Comparison of ENCODE assay signal across 19 mouse cellular contexts in genomic region chr9:26775700-26776099, GRCm38 (mm10). TPM values are rescaled to one million over a fixed set of nuclear protein-coding genes. Genes with fewer than 3 reads are reported as not detected.
DNase-seq lines count a peak whose midpoint lies in the region; ATAC-seq lines count a peak whose summit lies in the region.
"Had no signal": no experiment of that assay in that cellular context is flagged by ENCODE, and none has a peak within 500 bp of the region (broad histone marks: within the 10 kb centered on the region; RNA-seq: fewer than 3 reads in every experiment).

No protein-coding gene starts in this region.

- no peak overlapping the region for H3K9ac ChIP-seq in forebrain, embryonic 16.5 days (replicated peaks; ENCODE audit: low read depth, low read length)
- H3K9ac ChIP-seq in forebrain, embryonic 14.5 days (ENCODE audit: low read length), result no peak overlapping the region
- no peak overlapping the region for H3K9ac ChIP-seq in midbrain, embryonic 13.5 days (replicated peaks)
- no peak overlapping the region for H3K9ac ChIP-seq in midbrain, embryonic 14.5 days (replicated peaks; ENCODE audit: low read length)
- H3K9ac ChIP-seq in hindbrain, embryonic 14.5 days, result no peak overlapping the region
- H3K9ac ChIP-seq in midbrain, embryonic 15.5 days, result no peak overlapping the region
- H3K9ac ChIP-seq: heart, embryonic 13.5 days; liver, embryonic 15.5 days; lung, embryonic 14.5 days had no signal

- WGBS in forebrain, embryonic 16.5 days, result 89% methylated on average over 2 of the region's 2 CpGs
- WGBS in forebrain, embryonic 14.5 days, result 82% methylated on average over 2 of the region's 2 CpGs
- WGBS in midbrain, embryonic 13.5 days, result 75% methylated on average over 2 of the region's 2 CpGs
- 86% methylated on average over 2 of the region's 2 CpGs for WGBS in midbrain, embryonic 14.5 days
- 83% methylated on average over 2 of the region's 2 CpGs for WGBS in hindbrain, embryonic 14.5 days
- 85% methylated on average over 2 of the region's 2 CpGs for WGBS in midbrain, embryonic 15.5 days

- no peak for DNase-seq in forebrain, embryonic 14.5 days (ENCODE audit: low spot score)
- no peak for DNase-seq in midbrain, embryonic 14.5 days
- DNase-seq in hindbrain, embryonic 14.5 days (ENCODE audit: low spot score), result no peak
- DNase-seq in left cerebral cortex, postnatal 25 days (ENCODE audit: low spot score in 2 of 2), result no peak
- DNase-seq: liver; spleen, adult 18-20 months; thymus, postnatal 25 days had no signal

- intact Hi-C loops in left cerebral cortex, postnatal 25 days (cut with DNase I), result loop anchor here (1.0 to 10.0 kb wide), 6 partner anchors 651 to 1448 kb away; no protein-coding TSS in a partner anchor

- H3K4me2 ChIP-seq in forebrain, embryonic 16.5 days (ENCODE audit: low read length), result no peak overlapping the region
- H3K4me2 ChIP-seq in forebrain, embryonic 14.5 days (ENCODE audit: low read length), result no peak overlapping the region
- H3K4me2 ChIP-seq in midbrain, embryonic 13.5 days (replicated peaks), result no peak overlapping the region
- no peak overlapping the region for H3K4me2 ChIP-seq in midbrain, embryonic 14.5 days (ENCODE audit: low read length)
- H3K4me2 ChIP-seq in hindbrain, embryonic 14.5 days (replicated peaks), result no peak overlapping the region
- H3K4me2 ChIP-seq in midbrain, embryonic 15.5 days, result no peak overlapping the region
- H3K4me2 ChIP-seq: heart, embryonic 13.5 days; liver, embryonic 15.5 days; lung, embryonic 14.5 days had no signal

- H3K36me3 ChIP-seq in forebrain, embryonic 16.5 days (ENCODE audit: control insufficient read depth, insufficient read depth), result no peaks in the 10 kb centered on the region
- H3K36me3 ChIP-seq in forebrain, embryonic 14.5 days (ENCODE audit: control insufficient read depth, insufficient read depth, low read length), result no peaks in the 10 kb centered on the region
- no peaks in the 10 kb centered on the region for H3K36me3 ChIP-seq in midbrain, embryonic 13.5 days
- H3K36me3 ChIP-seq in midbrain, embryonic 14.5 days (ENCODE audit: control insufficient read depth, insufficient read depth, low read length), result no peaks in the 10 kb centered on the region
- no peaks in the 10 kb centered on the region for H3K36me3 ChIP-seq in hindbrain, embryonic 14.5 days (replicated peaks; ENCODE audit: control insufficient read depth, insufficient read depth)
- no peaks in the 10 kb centered on the region for H3K36me3 ChIP-seq in midbrain, embryonic 15.5 days (replicated peaks)
- H3K36me3 ChIP-seq: heart, embryonic 13.5 days; liver, embryonic 15.5 days had no signal

- H3K4me3 ChIP-seq in forebrain, embryonic 16.5 days (replicated peaks; ENCODE audit: low read length), result no peak overlapping the region
- H3K4me3 ChIP-seq in forebrain, embryonic 14.5 days (ENCODE audit: low read depth, low read length), result no peak overlapping the region
- H3K4me3 ChIP-seq in midbrain, embryonic 13.5 days (replicated peaks), result no peak overlapping the region
- H3K4me3 ChIP-seq in midbrain, embryonic 14.5 days (replicated peaks; ENCODE audit: low read depth, low read length), result no peak overlapping the region
- H3K4me3 ChIP-seq in hindbrain, embryonic 14.5 days (replicated peaks; ENCODE audit: low read length), result no peak overlapping the region
- no peak overlapping the region for H3K4me3 ChIP-seq in midbrain, embryonic 15.5 days
- H3K4me3 ChIP-seq: erythroblast, embryonic 14.5 days; heart, embryonic 13.5 days; liver, embryonic 15.5 days had no signal

- H3K4me1 ChIP-seq in forebrain, embryonic 16.5 days (replicated peaks; ENCODE audit: control insufficient read depth, insufficient read depth, low read length), result no peaks in the 10 kb centered on the region
- H3K4me1 ChIP-seq in forebrain, embryonic 14.5 days (ENCODE audit: control insufficient read depth, insufficient read depth, low read length), result no peaks in the 10 kb centered on the region
- H3K4me1 ChIP-seq in midbrain, embryonic 13.5 days (replicated peaks), result no peaks in the 10 kb centered on the region
- no peaks in the 10 kb centered on the region for H3K4me1 ChIP-seq in midbrain, embryonic 14.5 days (ENCODE audit: control insufficient read depth, insufficient read depth, low read length)
- H3K4me1 ChIP-seq in hindbrain, embryonic 14.5 days (replicated peaks; ENCODE audit: control insufficient read depth, insufficient read depth, low read length), result no peaks in the 10 kb centered on the region
- no peaks in the 10 kb centered on the region for H3K4me1 ChIP-seq in midbrain, embryonic 15.5 days
- H3K4me1 ChIP-seq: heart, embryonic 13.5 days; liver, embryonic 15.5 days had no signal

- ATAC-seq in forebrain, embryonic 16.5 days, result peak; percentile 41
- ATAC-seq in forebrain, embryonic 14.5 days, result no peak; the same call in 1 of the 2 replicates
- peak; percentile 55 for ATAC-seq in midbrain, embryonic 13.5 days
- no peak for ATAC-seq in midbrain, embryonic 14.5 days (ENCODE audit: low FRiP score, low TSS enrichment)
- ATAC-seq in hindbrain, embryonic 14.5 days (ENCODE audit: low FRiP score), result 0 out of 2 replicates have a peak, but pooled peaks have one; percentile 34
- ATAC-seq in midbrain, embryonic 15.5 days (replicated peaks), result peak; percentile 34; the same call in 1 of the 2 replicates
- ATAC-seq: CD4-positive, CD25-positive, alpha-beta regulatory T cell, adult 4 months; intestine, embryonic 16.5 days had no signal

- no peak overlapping the region for H3K27ac ChIP-seq in forebrain, embryonic 16.5 days (ENCODE audit: low read length)
- no peak overlapping the region for H3K27ac ChIP-seq in forebrain, embryonic 14.5 days (ENCODE audit: low read depth, low read length)
- no peak overlapping the region for H3K27ac ChIP-seq in midbrain, embryonic 13.5 days
- no peak overlapping the region for H3K27ac ChIP-seq in midbrain, embryonic 14.5 days (replicated peaks; ENCODE audit: low read depth, low read length)
- no peak overlapping the region; the same call in 1 of the 2 replicates for H3K27ac ChIP-seq in hindbrain, embryonic 14.5 days
- no peak overlapping the region for H3K27ac ChIP-seq in midbrain, embryonic 15.5 days
- H3K27ac ChIP-seq: heart, embryonic 13.5 days; kidney, postnatal 0 days; liver, embryonic 15.5 days had no signal

- H3K27me3 ChIP-seq in forebrain, embryonic 16.5 days (replicated peaks; ENCODE audit: control insufficient read depth, insufficient read depth, low read length), result no peaks in the 10 kb centered on the region
- H3K27me3 ChIP-seq in forebrain, embryonic 14.5 days (replicated peaks; ENCODE audit: control insufficient read depth, insufficient read depth, low read length), result no peaks in the 10 kb centered on the region
- no peaks in the 10 kb centered on the region for H3K27me3 ChIP-seq in midbrain, embryonic 13.5 days
- no peaks in the 10 kb centered on the region for H3K27me3 ChIP-seq in midbrain, embryonic 14.5 days (ENCODE audit: control insufficient read depth, insufficient read depth, low read length)
- H3K27me3 ChIP-seq in hindbrain, embryonic 14.5 days (ENCODE audit: control insufficient read depth, insufficient read depth, low read length), result no peaks in the 10 kb centered on the region
- no peaks in the 10 kb centered on the region for H3K27me3 ChIP-seq in midbrain, embryonic 15.5 days (replicated peaks)
- H3K27me3 ChIP-seq: heart, embryonic 13.5 days; liver, embryonic 15.5 days had no signal

- H3K9me3 ChIP-seq in forebrain, embryonic 16.5 days (ENCODE audit: control insufficient read depth, low read length), result no peaks in the 10 kb centered on the region
- H3K9me3 ChIP-seq in forebrain, embryonic 14.5 days (replicated peaks; ENCODE audit: control insufficient read depth, low read length), result no peaks in the 10 kb centered on the region
- no peaks in the 10 kb centered on the region for H3K9me3 ChIP-seq in midbrain, embryonic 13.5 days
- no peaks in the 10 kb centered on the region for H3K9me3 ChIP-seq in midbrain, embryonic 14.5 days (ENCODE audit: control insufficient read depth, low read length)
- no peaks in the 10 kb centered on the region for H3K9me3 ChIP-seq in hindbrain, embryonic 14.5 days (ENCODE audit: control insufficient read depth, low read length)
- no peaks in the 10 kb centered on the region for H3K9me3 ChIP-seq in midbrain, embryonic 15.5 days
- H3K9me3 ChIP-seq: heart, embryonic 13.5 days; liver, embryonic 15.5 days had no signal

RNA-seq across cellular contexts. Expression of gene Glb1l2, which starts 30.6 kb away (rescaled TPM):
- 1.5 and 2.2 TPM in 2 replicates for polyA plus RNA-seq in forebrain, embryonic 16.5 days (2015; fragmentation: Nextera tagmentation; extraction: Ambion mirVana)
- 2.3 and 2.9 TPM in 2 replicates for polyA plus RNA-seq in forebrain, embryonic 14.5 days (2014; fragmentation: Nextera tagmentation; extraction: Ambion mirVana)
- 2.0 and 2.5 TPM in 2 replicates for polyA plus RNA-seq in midbrain, embryonic 13.5 days (2015; fragmentation: Nextera tagmentation; extraction: Ambion mirVana)
- 1.4 and 2.1 TPM in 2 replicates for polyA plus RNA-seq in midbrain, embryonic 14.5 days (2014; fragmentation: Nextera tagmentation; extraction: Ambion mirVana)
- 2.9 and 3.3 TPM in 2 replicates for polyA plus RNA-seq in hindbrain, embryonic 14.5 days (2014; fragmentation: Nextera tagmentation; extraction: Ambion mirVana)
- polyA plus RNA-seq in midbrain, embryonic 15.5 days (2015; fragmentation: Nextera tagmentation; extraction: Ambion mirVana), result 2.0 and 2.9 TPM in 2 replicates
- total RNA-seq in left cerebral cortex, postnatal 25 days (2021), result under 1 TPM; 0.18 to 0.62 TPM
- polyA plus RNA-seq: CD4-positive, CD25-positive, alpha-beta regulatory T cell, adult 4 months; erythroblast, embryonic 14.5 days had no signal

RNA-seq across cellular contexts. Expression of gene B3gat1, which starts 42.2 kb away (rescaled TPM):
- polyA plus RNA-seq in forebrain, embryonic 16.5 days (2015; fragmentation: Nextera tagmentation; extraction: Ambion mirVana), result 45.4 and 48.1 TPM in 2 replicates
- 26.0 and 35.2 TPM in 2 replicates for polyA plus RNA-seq in forebrain, embryonic 14.5 days (2014; fragmentation: Nextera tagmentation; extraction: Ambion mirVana)
- polyA plus RNA-seq in midbrain, embryonic 13.5 days (2015; fragmentation: Nextera tagmentation; extraction: Ambion mirVana), result 20.1 and 26.2 TPM in 2 replicates
- polyA plus RNA-seq in midbrain, embryonic 14.5 days (2014; fragmentation: Nextera tagmentation; extraction: Ambion mirVana), result 46.6 and 49.6 TPM in 2 replicates
- polyA plus RNA-seq in hindbrain, embryonic 14.5 days (2014; fragmentation: Nextera tagmentation; extraction: Ambion mirVana), result 54.7 and 64.9 TPM in 2 replicates
- 44.6 and 45.7 TPM in 2 replicates for polyA plus RNA-seq in midbrain, embryonic 15.5 days (2015; fragmentation: Nextera tagmentation; extraction: Ambion mirVana)
- total RNA-seq in left cerebral cortex, postnatal 25 days (2021), result 100 to 1,000 TPM; 208 to 226 TPM
- total RNA-seq: heart, postnatal 10 days had no signal
- polyA plus RNA-seq: CD4-positive, CD25-positive, alpha-beta regulatory T cell, adult 4 months; erythroblast, embryonic 14.5 days; gonadal fat pad, adult 2 months; liver, embryonic 15.5 days had no signal

Comparison
In these comparisons a context has a peak if more than half of its experiments do, and no peak if none do; other contexts are left out.
1. ATAC-seq: peak in forebrain, embryonic 16.5 days (single experiment), midbrain, embryonic 13.5 days (single experiment), hindbrain, embryonic 14.5 days (single experiment) and midbrain, embryonic 15.5 days (single experiment); none in forebrain, embryonic 14.5 days (single experiment) and midbrain, embryonic 14.5 days (single experiment).